Mouse (Mus musculus) gastrocnemius, postnatal 25 days (tissue): ENCODE data around the gene Gm20388. TPM values are rescaled to one million over a fixed set of nuclear protein-coding genes. Genes with fewer than 3 reads are reported as not detected.

Source experiments
- DNase-seq: peaks from one replicate; pipeline ENCODE4 v3.0.0; 2022
- total RNA-seq, 2 experiments: library from RNA; stranded (reverse); gene quantifications; 1 replicate in 1 of 2; 2 replicates in 1 of 2; pipeline ENCODE4 v1.2.3; 2021

Gene Gm20388
- total RNA-seq, 2 experiments from 2014 or later: 6.7 TPM; not detected in 1

- DNase-seq: peak; percentile 51
These were observed 2288.6 kb downstream of the Gm20388 start for GRCm38 (mm10) chr8:122199191-122199590.

- no peak for DNase-seq
These were observed 2289.2 kb downstream of the Gm20388 start for GRCm38 (mm10) chr8:122199841-122200240.

- no peak for DNase-seq
These were observed 2300.9 kb downstream of the Gm20388 start for GRCm38 (mm10) chr8:122211591-122211990.

GRCm38 (mm10) chr8:122215630-122216029 lies 2305.0 kb downstream of the Gm20388 start:
- no peak for DNase-seq

GRCm38 (mm10) chr8:122216433-122216832 lies 2305.8 kb downstream of the Gm20388 start:
- DNase-seq: no peak

- DNase-seq: no peak
These were observed 2307.0 kb downstream of the Gm20388 start for GRCm38 (mm10) chr8:122217456-122218177.

- DNase-seq: no peak
These were observed 2313.5 kb downstream of the Gm20388 start for GRCm38 (mm10) chr8:122223976-122224649.

GRCm38 (mm10) chr8:122224650-122225022 lies 2314.0 kb downstream of the Gm20388 start:
- DNase-seq: no peak

GRCm38 (mm10) chr8:122225446-122225845 lies 2314.8 kb downstream of the Gm20388 start:
- DNase-seq: no peak

- peak; percentile 43 for DNase-seq
These were observed 2316.7 kb downstream of the Gm20388 start for GRCm38 (mm10) chr8:122227345-122227744.

- no peak for DNase-seq
These were observed 2318.3 kb downstream of the Gm20388 start for GRCm38 (mm10) chr8:122228792-122229575.

GRCm38 (mm10) chr8:122229819-122230711 lies 2319.4 kb downstream of the Gm20388 start:
- peak; percentile 75 for DNase-seq

GRCm38 (mm10) chr8:122230712-122231337 lies 2320.2 kb downstream of the Gm20388 start:
- DNase-seq: peak; percentile 65

GRCm38 (mm10) chr8:122234055-122234454 lies 2323.4 kb downstream of the Gm20388 start:
- DNase-seq: peak; percentile 90

- DNase-seq: no peak
These were observed 2325.9 kb downstream of the Gm20388 start for GRCm38 (mm10) chr8:122236521-122236920.

GRCm38 (mm10) chr8:122238225-122238624 lies 2327.6 kb downstream of the Gm20388 start:
- peak; percentile 68 for DNase-seq

- DNase-seq: no peak
These were observed 2328.1 kb downstream of the Gm20388 start for GRCm38 (mm10) chr8:122238731-122239130.

GRCm38 (mm10) chr8:122240241-122241026 lies 2329.8 kb downstream of the Gm20388 start:
- peak; percentile 78 for DNase-seq

GRCm38 (mm10) chr8:122243310-122243709 lies 2332.7 kb downstream of the Gm20388 start:
- no peak for DNase-seq

- DNase-seq: no peak
These were observed 2334.5 kb downstream of the Gm20388 start for GRCm38 (mm10) chr8:122245161-122245560.
